Mouse (Mus musculus): ENCODE data around the gene Krtap6-2.

DNA sequence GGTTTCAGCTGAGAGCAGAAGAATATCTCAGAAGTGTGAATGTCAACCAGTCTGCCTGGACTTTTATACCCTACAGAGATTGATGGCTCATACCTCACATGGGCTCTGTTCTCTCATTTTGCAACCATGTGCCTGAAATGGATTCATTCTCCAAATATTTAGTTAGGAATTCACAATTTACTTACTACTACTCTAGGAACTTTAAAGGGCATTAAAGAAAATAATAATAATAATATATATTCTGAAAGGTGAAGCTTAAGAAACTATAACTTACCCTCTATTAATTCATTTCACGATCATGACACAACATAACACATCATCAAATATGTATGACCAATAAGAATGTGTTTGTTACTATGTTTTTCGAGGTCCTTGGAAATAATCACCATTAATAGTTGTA is 16.1 kb downstream of the Krtap6-2 start, which contains the start of gene Krtap21-1:
- TF ChIP-seq POLR2A (IDR thresholded peaks at IDR 0.05; ENCODE audit: low read depth, low read length), result no peak
- TF ChIP-seq CTCF (conservative IDR thresholded peaks at IDR 0.05; ENCODE audit: insufficient read depth, insufficient read length, low read depth, low read length), result no peak

Measured in kidney, adult 2 months (tissue).